Mouse (Mus musculus) lung, adult 2 months (tissue): ENCODE data around the gene Lama4. TPM values are rescaled to one million over a fixed set of nuclear protein-coding genes. Genes with fewer than 3 reads are reported as not detected.

Experiments
- DNase-seq: peaks from one replicate; pipeline ENCODE4 v3.0.0; 2022
- H3K4me1 ChIP-seq: fragments of 200-500 bp; 2 replicates; pipeline ENCODE4 v1.6.1; 2011; ENCODE audit warnings: low read length; ENCODE audit not compliant: control insufficient read depth, insufficient read depth
- H3K4me3 ChIP-seq: fragments of 200-500 bp; replicated peaks from 2 replicates; pipeline ENCODE3; 2011; ENCODE audit warnings: low read depth, mild to moderate bottlenecking, control low read depth, low read length; ENCODE audit errors: extremely low read depth
- CTCF ChIP-seq: fragments of 200-500 bp; IDR thresholded peaks from 2 replicates; pipeline ENCODE4 v1.5.1; 2011; ENCODE audit warnings: mild to moderate bottlenecking, low read length, control low read depth; ENCODE audit not compliant: insufficient read depth
- POLR2A ChIP-seq: fragments of 200-500 bp; IDR thresholded peaks from 2 replicates; pipeline ENCODE4 v1.6.1; 2011; ENCODE audit warnings: low read depth, mild to moderate bottlenecking, control low read depth, low read length, borderline replicate concordance; ENCODE audit errors: extremely low read depth
- WGBS: fragments of 180-500 bp; shearing (Covaris S2); methylation state at CpG from one replicate; pipeline ENCODE4 v1.1.7; 2018; 5-methylcytosine and 5-hydroxymethylcytosine counted together
- polyA plus RNA-seq: library from polyadenylated mRNA; depleted of rRNA; stranded (reverse); fragments of >200 nt; gene quantifications from 2 replicates; pipeline ENCODE4 v1.2.3, GENCODE M21; 2012; rRNA removed

The Lama4 gene
- polyA plus RNA-seq, 1 experiment = 48.2 TPM

GRCm38 (mm10) chr10:39138761-39139160 lies 173.4 kb downstream of the Lama4 start:
- no peaks in the 10 kb centered on the region for H3K4me1 ChIP-seq
- TF ChIP-seq CTCF (no peak), POLR2A (no peak)
- no peak overlapping the region for H3K4me3 ChIP-seq
- no peak for DNase-seq
- WGBS = 85% methylated on average over 6 of the region's 6 CpGs

DNA sequence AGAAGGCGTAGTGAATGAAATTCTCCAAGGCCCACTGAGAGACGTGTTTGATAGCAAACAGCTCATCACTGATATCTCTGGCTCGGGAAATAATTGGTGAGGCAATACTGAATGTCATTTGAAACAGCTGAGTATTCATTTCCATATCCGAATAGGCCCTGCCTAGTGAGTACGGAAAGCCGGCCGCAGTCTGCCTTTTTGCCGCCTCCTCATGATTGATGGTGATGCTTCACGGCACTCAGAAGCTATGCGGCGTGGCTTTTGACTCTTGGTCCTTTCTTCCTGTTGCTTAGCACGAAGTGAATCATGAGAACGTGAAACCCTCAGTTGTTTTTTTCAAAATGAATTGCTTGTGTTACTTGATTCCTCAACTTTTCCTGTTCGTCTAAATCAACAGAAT lies 175.5 kb downstream of the Lama4 start:
- no peak for TF ChIP-seq POLR2A
- TF ChIP-seq CTCF = no peak
- WGBS = 75% methylated on average over 14 of the region's 14 CpGs
- H3K4me1 ChIP-seq = no peaks in the 10 kb centered on the region
- no peak overlapping the region for H3K4me3 ChIP-seq
- no peak for DNase-seq

DNA sequence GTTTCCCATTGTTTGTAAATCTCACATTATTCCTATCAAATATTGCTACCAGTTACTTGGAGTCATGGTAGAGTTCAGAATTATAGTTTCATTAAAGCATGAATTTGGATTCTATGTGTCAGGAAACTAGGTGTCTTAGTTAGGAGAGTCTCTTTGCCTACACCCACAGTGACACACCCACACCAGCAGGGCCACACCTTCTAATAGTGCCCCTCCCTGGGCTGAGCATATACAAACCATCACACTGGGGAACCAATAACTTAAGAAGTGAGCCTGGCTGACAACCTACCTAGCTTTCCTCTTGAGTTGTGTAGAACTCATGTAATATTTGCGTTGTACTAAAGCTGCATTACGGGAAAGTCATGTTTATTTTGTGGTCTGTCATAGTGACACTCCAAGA lies 176.1 kb downstream of the Lama4 start:
- WGBS = 83% methylated on average over 2 of the region's 2 CpGs
- H3K4me1 ChIP-seq = no peaks in the 10 kb centered on the region
- DNase-seq = no peak
- TF ChIP-seq CTCF = no peak
- no peak for TF ChIP-seq POLR2A
- H3K4me3 ChIP-seq = no peak overlapping the region

GRCm38 (mm10) chr10:39142216-39142615 lies 176.9 kb downstream of the Lama4 start:
- Histone ChIP-seq H3K4me3 (no peak overlapping the region), H3K4me1 (no peaks in the 10 kb centered on the region)
- 87% methylated on average over 12 of the region's 12 CpGs for WGBS
- DNase-seq = no peak
- TF ChIP-seq CTCF (no peak), POLR2A (no peak)

DNA sequence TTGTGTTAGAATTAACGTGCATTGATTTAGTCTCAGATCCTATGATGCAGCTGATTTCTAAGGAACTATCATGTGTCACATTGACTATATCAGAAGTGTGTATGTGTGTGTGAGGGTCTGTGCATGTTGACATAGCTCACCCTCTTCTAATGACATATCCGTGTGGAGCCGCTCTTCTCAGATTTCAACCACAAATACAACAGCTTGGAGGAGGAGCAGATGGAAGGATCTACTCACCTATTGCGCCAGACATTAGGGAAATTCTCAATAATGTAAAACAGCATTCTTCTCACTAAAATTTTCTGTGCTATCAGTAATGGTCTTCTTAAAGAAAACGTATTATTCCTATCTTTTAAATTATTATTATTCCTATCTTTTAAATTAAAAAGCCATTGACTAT lies 191.4 kb downstream of the Lama4 start:
- TF ChIP-seq CTCF (no peak), POLR2A (no peak)
- Histone ChIP-seq H3K4me1 (no peaks in the 10 kb centered on the region), H3K4me3 (no peak overlapping the region)
- DNase-seq = no peak
- WGBS = 81% methylated on average over 5 of the region's 5 CpGs

DNA sequence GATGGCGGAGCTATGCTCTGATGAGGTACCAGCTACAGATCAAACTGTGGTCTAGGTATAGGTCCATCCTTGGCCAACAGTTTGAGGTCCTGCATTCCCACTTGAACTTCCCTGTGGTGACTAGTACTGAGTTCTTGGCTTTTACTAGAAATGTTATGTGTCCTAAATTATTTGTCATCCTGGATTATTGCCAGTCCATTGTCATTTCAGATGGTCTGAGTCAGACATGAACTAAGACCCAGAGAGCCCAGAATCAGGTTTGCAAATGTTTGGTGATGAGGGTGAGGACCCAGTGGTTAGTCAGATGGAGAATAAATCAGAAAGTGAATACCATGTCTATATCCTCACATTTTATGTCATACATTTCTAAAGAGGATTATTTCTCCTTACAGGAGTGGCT lies 192.0 kb downstream of the Lama4 start:
- Histone ChIP-seq H3K4me1 (no peaks in the 10 kb centered on the region), H3K4me3 (no peak overlapping the region)
- 96% methylated on average over 1 of the region's 1 CpGs for WGBS
- TF ChIP-seq POLR2A (no peak), CTCF (no peak)
- DNase-seq = no peak

- Histone ChIP-seq H3K4me3 (no peak overlapping the region), H3K4me1 (no peaks in the 10 kb centered on the region)
- TF ChIP-seq POLR2A (no peak), CTCF (no peak)
- DNase-seq = no peak
- WGBS = 70% methylated on average over 12 of the region's 12 CpGs
Observed at GRCm38 (mm10) chr10:39158306-39158705, 193.0 kb downstream of the Lama4 start.

Other genes with a start within 250 kb of the Lama4 start
- not detected in 2 replicates for gene Rfpl4b, start 143.7 kb upstream of the Lama4 start, polyA plus RNA-seq
- gene Fam229b, start 168.4 kb downstream of the Lama4 start, polyA plus RNA-seq = 1.2 and 2.7 TPM in 2 replicates
- gene Tube1, start 168.5 kb downstream of the Lama4 start, polyA plus RNA-seq = 0.90 and 1.0 TPM in 2 replicates
- 0.20 and 0.25 TPM in 2 replicates for gene Ccn6, start 198.3 kb downstream of the Lama4 start, polyA plus RNA-seq